ENCODE assay signal across 11 mouse cellular contexts in the genomic region with DNA sequence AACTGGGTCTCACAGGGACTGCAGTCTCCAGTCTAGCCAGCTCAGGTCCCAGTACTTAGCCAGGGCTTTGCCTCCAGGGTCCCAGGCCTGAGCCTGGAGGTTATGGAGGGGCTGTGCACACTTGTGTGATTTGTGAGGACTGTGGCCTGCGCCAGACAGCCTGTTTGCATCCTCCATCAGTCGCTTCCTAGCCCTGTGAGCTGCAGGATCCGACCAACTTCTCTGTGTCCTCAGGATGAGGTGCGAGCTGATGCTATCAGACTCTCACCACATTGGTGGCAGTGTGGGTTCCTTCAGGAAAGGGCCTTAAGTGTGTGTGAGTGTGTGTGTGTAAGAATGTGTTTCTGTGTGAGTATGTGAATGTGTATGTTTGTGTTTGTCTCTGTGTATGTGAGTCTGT. TPM values are rescaled to one million over a fixed set of nuclear protein-coding genes. Genes with fewer than 3 reads are reported as not detected.
A peak's percentile ranks its signal among the peaks of the same experiment; 100 is the strongest.
DNase-seq lines count a peak whose midpoint lies in the region; ATAC-seq and TF ChIP-seq lines count a peak whose summit lies in the region.
"Had no signal": no experiment of that assay in that cellular context is flagged by ENCODE, and none has a peak within 500 bp of the region (broad histone marks: within the 10 kb centered on the region; RNA-seq: fewer than 3 reads in every experiment).

No protein-coding gene starts in this region.

- 35% methylated on average over 4 of the region's 4 CpGs for WGBS in liver, embryonic 12.5 days (ENCODE audit: insufficient replicate concordance)
- 52% methylated on average over 4 of the region's 4 CpGs for WGBS in liver, postnatal 0 days (ENCODE audit: insufficient replicate concordance)
- WGBS in forebrain, embryonic 11.5 days = 60% methylated on average over 4 of the region's 4 CpGs
- WGBS in hindbrain, embryonic 12.5 days = 61% methylated on average over 4 of the region's 4 CpGs
- 62% methylated on average over 4 of the region's 4 CpGs for WGBS in midbrain, embryonic 15.5 days

- peak overlapping the region; percentile 12; the same call in 1 of the 2 replicates for H3K27ac ChIP-seq in liver, embryonic 12.5 days
- H3K27ac ChIP-seq in liver, postnatal 0 days (ENCODE audit: low read depth) = no peak overlapping the region
- peak overlapping the region; percentile 59 for H3K27ac ChIP-seq in forebrain, embryonic 11.5 days (ENCODE audit: low read depth, low read length)
- H3K27ac ChIP-seq in hindbrain, embryonic 12.5 days = peak overlapping the region; percentile 25
- H3K27ac ChIP-seq in midbrain, embryonic 15.5 days = peak overlapping the region; percentile 36; the same call in 1 of the 2 replicates
- H3K27ac ChIP-seq in gastrocnemius, adult 2 months = no peak overlapping the region

- peaks cover 31% of the 10 kb centered on the region for H3K4me1 ChIP-seq in liver, embryonic 12.5 days
- H3K4me1 ChIP-seq in liver, postnatal 0 days (ENCODE audit: insufficient read depth) = peaks cover 14% of the 10 kb centered on the region
- H3K4me1 ChIP-seq in forebrain, embryonic 11.5 days (replicated peaks; ENCODE audit: control insufficient read depth, insufficient read depth, low read length) = peaks cover 23% of the 10 kb centered on the region
- H3K4me1 ChIP-seq in hindbrain, embryonic 12.5 days = peaks cover 45% of the 10 kb centered on the region
- H3K4me1 ChIP-seq in midbrain, embryonic 15.5 days = peaks cover 34% of the 10 kb centered on the region

- no peak for TF ChIP-seq EP300 in liver, postnatal 0 days (IDR thresholded peaks at IDR 0.05; ENCODE audit: low read depth)

- H3K4me3 ChIP-seq in liver, embryonic 12.5 days = no peak overlapping the region
- no peak overlapping the region for H3K4me3 ChIP-seq in liver, postnatal 0 days (ENCODE audit: low read depth, low read length)
- no peak overlapping the region for H3K4me3 ChIP-seq in forebrain, embryonic 11.5 days (ENCODE audit: low read depth, low read length)
- H3K4me3 ChIP-seq in hindbrain, embryonic 12.5 days = no peak overlapping the region
- H3K4me3 ChIP-seq in midbrain, embryonic 15.5 days = no peak overlapping the region
- no peak overlapping the region for H3K4me3 ChIP-seq in gastrocnemius, adult 2 months

- no peak for TF ChIP-seq CTCF in liver, postnatal 0 days (IDR thresholded peaks at IDR 0.05; ENCODE audit: low read depth)
- TF ChIP-seq CTCF in gastrocnemius, adult 2 months (IDR thresholded peaks at IDR 0.05) = no peak

- H3K4me2 ChIP-seq in liver, embryonic 12.5 days = no peak overlapping the region
- no peak overlapping the region for H3K4me2 ChIP-seq in liver, postnatal 0 days (ENCODE audit: low read depth, low read length)
- H3K4me2 ChIP-seq in forebrain, embryonic 11.5 days (ENCODE audit: low read depth, low read length, severe bottlenecking) = 0 out of 2 replicates have a peak overlapping the region, but pooled peaks have one; percentile 5
- H3K4me2 ChIP-seq in hindbrain, embryonic 12.5 days (replicated peaks) = no peak overlapping the region
- H3K4me2 ChIP-seq in midbrain, embryonic 15.5 days = no peak overlapping the region

- DNase-seq in liver, postnatal 0 days = no peak
- no peak for DNase-seq in forebrain, embryonic 11.5 days (ENCODE audit: low spot score)
- DNase-seq in layer of hippocampus, adult 8-10 months (ENCODE audit: low spot score in 2 of 2) = no peak
- no peak for DNase-seq in gastrocnemius, adult 2 months
- DNase-seq: adrenal gland, postnatal 25 days; heart, postnatal 4 days; lung, postnatal 10 days; thymus, adult 18-20 months had no signal

- no peak for ATAC-seq in liver, embryonic 12.5 days
- ATAC-seq in liver, postnatal 0 days = no peak
- ATAC-seq in forebrain, embryonic 11.5 days (replicated peaks; ENCODE audit: low FRiP score) = no peak
- ATAC-seq in hindbrain, embryonic 12.5 days (ENCODE audit: low FRiP score) = peak; percentile 20; the same call in 1 of the 2 replicates
- ATAC-seq in midbrain, embryonic 15.5 days (replicated peaks) = no peak

- peaks cover 52% of the 10 kb centered on the region for H3K27me3 ChIP-seq in liver, embryonic 12.5 days (replicated peaks)
- peaks cover 3% of the 10 kb centered on the region; the same call in 1 of the 2 replicates for H3K27me3 ChIP-seq in liver, postnatal 0 days (ENCODE audit: insufficient read depth, low read length)
- H3K27me3 ChIP-seq in forebrain, embryonic 11.5 days (ENCODE audit: control insufficient read depth, insufficient read depth, low read length) = no peaks in the 10 kb centered on the region
- no peaks in the 10 kb centered on the region for H3K27me3 ChIP-seq in hindbrain, embryonic 12.5 days
- H3K27me3 ChIP-seq in midbrain, embryonic 15.5 days (replicated peaks) = no peaks in the 10 kb centered on the region

- intact Hi-C loops in gastrocnemius, adult 2 months (cut with DNase I) = no loop called here

- no peak overlapping the region for H3K9ac ChIP-seq in liver, embryonic 12.5 days
- no peak overlapping the region for H3K9ac ChIP-seq in liver, postnatal 0 days (replicated peaks)
- H3K9ac ChIP-seq in forebrain, embryonic 11.5 days (ENCODE audit: low read length) = peak overlapping the region; percentile 35
- H3K9ac ChIP-seq in hindbrain, embryonic 12.5 days = peak overlapping the region; percentile 24
- H3K9ac ChIP-seq in midbrain, embryonic 15.5 days = no peak overlapping the region

- no peaks in the 10 kb centered on the region for H3K9me3 ChIP-seq in liver, embryonic 12.5 days (replicated peaks)
- H3K9me3 ChIP-seq in liver, postnatal 0 days (ENCODE audit: low read length) = no peaks in the 10 kb centered on the region
- H3K9me3 ChIP-seq in forebrain, embryonic 11.5 days (ENCODE audit: control insufficient read depth, low read length) = no peaks in the 10 kb centered on the region
- no peaks in the 10 kb centered on the region for H3K9me3 ChIP-seq in hindbrain, embryonic 12.5 days (replicated peaks)
- no peaks in the 10 kb centered on the region for H3K9me3 ChIP-seq in midbrain, embryonic 15.5 days

- H3K36me3 ChIP-seq in liver, embryonic 12.5 days = no peaks in the 10 kb centered on the region
- H3K36me3 ChIP-seq in liver, postnatal 0 days (replicated peaks; ENCODE audit: insufficient read depth, low read length) = no peaks in the 10 kb centered on the region
- H3K36me3 ChIP-seq in forebrain, embryonic 11.5 days (ENCODE audit: control insufficient read depth, insufficient read depth, low read length) = no peaks in the 10 kb centered on the region
- H3K36me3 ChIP-seq in hindbrain, embryonic 12.5 days = no peaks in the 10 kb centered on the region
- H3K36me3 ChIP-seq in midbrain, embryonic 15.5 days (replicated peaks) = no peaks in the 10 kb centered on the region

RNA-seq across cellular contexts. Expression of a gene that starts 16.0 kb away (rescaled TPM):
- 0.18 and 0.19 TPM in 2 replicates for polyA plus RNA-seq in liver, embryonic 12.5 days (2016; fragmentation: Nextera tagmentation; extraction: Ambion mirVana)
- polyA plus RNA-seq in liver, postnatal 0 days (2015; fragmentation: Nextera tagmentation; extraction: Ambion mirVana) = not detected in 2 replicates
- polyA plus RNA-seq in forebrain, embryonic 11.5 days (2014; fragmentation: Nextera tagmentation; extraction: Ambion mirVana) = 4.2 and 4.6 TPM in 2 replicates
- polyA plus RNA-seq in hindbrain, embryonic 12.5 days (2016; fragmentation: Nextera tagmentation; extraction: Ambion mirVana) = 1.9 and 2.2 TPM in 2 replicates
- polyA plus RNA-seq in midbrain, embryonic 15.5 days (2015; fragmentation: Nextera tagmentation; extraction: Ambion mirVana) = 1.2 and 1.7 TPM in 2 replicates
- total RNA-seq in layer of hippocampus, adult 8-10 months (2022) = 10 to 100 TPM in 1 of 4 experiments, 1 to 10 TPM in 3; 6.1 to 12.4 (median 7.1) TPM
- 10 to 100 TPM in 1 of 2 experiments, under 1 TPM in 1; 0.33 to 22.0 TPM for total RNA-seq in gastrocnemius, adult 2 months (2021)

RNA-seq across cellular contexts. Expression of a gene that starts 20.2 kb away (rescaled TPM):
- 45.4 and 48.6 TPM in 2 replicates for polyA plus RNA-seq in liver, embryonic 12.5 days (2016; fragmentation: Nextera tagmentation; extraction: Ambion mirVana)
- 27.8 and 30.2 TPM in 2 replicates for polyA plus RNA-seq in liver, postnatal 0 days (2015; fragmentation: Nextera tagmentation; extraction: Ambion mirVana)
- 102 and 118 TPM in 2 replicates for polyA plus RNA-seq in forebrain, embryonic 11.5 days (2014; fragmentation: Nextera tagmentation; extraction: Ambion mirVana)
- 97.2 and 102 TPM in 2 replicates for polyA plus RNA-seq in hindbrain, embryonic 12.5 days (2016; fragmentation: Nextera tagmentation; extraction: Ambion mirVana)
- polyA plus RNA-seq in midbrain, embryonic 15.5 days (2015; fragmentation: Nextera tagmentation; extraction: Ambion mirVana) = 122 and 123 TPM in 2 replicates
- total RNA-seq in layer of hippocampus, adult 8-10 months (2022) = 10 to 100 TPM; 29.6 to 33.4 (median 32.3) TPM
- total RNA-seq in gastrocnemius, adult 2 months (2021) = 10 to 100 TPM; 14.3 to 15.6 TPM

RNA-seq across cellular contexts. Expression of a gene that starts 42.7 kb away (rescaled TPM):
- polyA plus RNA-seq in liver, embryonic 12.5 days (2016; fragmentation: Nextera tagmentation; extraction: Ambion mirVana) = 41.0 and 41.7 TPM in 2 replicates
- polyA plus RNA-seq in liver, postnatal 0 days (2015; fragmentation: Nextera tagmentation; extraction: Ambion mirVana) = 16.7 and 16.9 TPM in 2 replicates
- polyA plus RNA-seq in forebrain, embryonic 11.5 days (2014; fragmentation: Nextera tagmentation; extraction: Ambion mirVana) = 41.9 and 42.5 TPM in 2 replicates
- polyA plus RNA-seq in hindbrain, embryonic 12.5 days (2016; fragmentation: Nextera tagmentation; extraction: Ambion mirVana) = 38.9 and 40.6 TPM in 2 replicates
- polyA plus RNA-seq in midbrain, embryonic 15.5 days (2015; fragmentation: Nextera tagmentation; extraction: Ambion mirVana) = 44.9 and 47.5 TPM in 2 replicates
- total RNA-seq in layer of hippocampus, adult 8-10 months (2022) = 10 to 100 TPM; 35.2 to 39.2 (median 37.5) TPM
- total RNA-seq in gastrocnemius, adult 2 months (2021) = 1 to 10 TPM; 7.0 TPM

RNA-seq across cellular contexts. Expression of a gene that starts 47.3 kb away (rescaled TPM):
- polyA plus RNA-seq in liver, embryonic 12.5 days (2016; fragmentation: Nextera tagmentation; extraction: Ambion mirVana) = 2.5 and 4.1 TPM in 2 replicates
- polyA plus RNA-seq in liver, postnatal 0 days (2015; fragmentation: Nextera tagmentation; extraction: Ambion mirVana) = 0.07 and 0.17 TPM in 2 replicates
- polyA plus RNA-seq in forebrain, embryonic 11.5 days (2014; fragmentation: Nextera tagmentation; extraction: Ambion mirVana) = 30.8 and 33.6 TPM in 2 replicates
- polyA plus RNA-seq in hindbrain, embryonic 12.5 days (2016; fragmentation: Nextera tagmentation; extraction: Ambion mirVana) = 38.8 and 38.9 TPM in 2 replicates
- 3.7 and 4.0 TPM in 2 replicates for polyA plus RNA-seq in midbrain, embryonic 15.5 days (2015; fragmentation: Nextera tagmentation; extraction: Ambion mirVana)
- total RNA-seq in layer of hippocampus, adult 8-10 months (2022) = 1 to 10 TPM in 3 of 4 experiments, under 1 TPM in 1; 0.94 to 3.9 (median 1.9) TPM
- total RNA-seq in gastrocnemius, adult 2 months (2021) = 1 to 10 TPM; 1.2 to 4.2 TPM

Comparison
In these comparisons a context has a peak if more than half of its experiments do, and no peak if none do; other contexts are left out.
1. H3K27ac ChIP-seq: peak in liver, embryonic 12.5 days (single experiment), forebrain, embryonic 11.5 days (single experiment), hindbrain, embryonic 12.5 days (single experiment) and midbrain, embryonic 15.5 days (single experiment); none in liver, postnatal 0 days (single experiment) and gastrocnemius, adult 2 months (single experiment).
2. H3K9ac ChIP-seq: peak in forebrain, embryonic 11.5 days (single experiment) and hindbrain, embryonic 12.5 days (single experiment); none in liver, embryonic 12.5 days (single experiment), liver, postnatal 0 days (single experiment) and midbrain, embryonic 15.5 days (single experiment).